Mouse (Mus musculus) liver, embryonic 16.5 days (tissue): ENCODE results near the gene Gm3409. TPM values are rescaled to one million over a fixed set of nuclear protein-coding genes. Genes with fewer than 3 reads are reported as not detected.
A peak's percentile ranks its signal among the peaks of the same experiment; 100 is the strongest.
"Not testable (repeated sequence)": the region's sequence is repeated elsewhere in the genome, so short reads cannot be mapped to it uniquely, and the experiment has no call there.

Experiments
- ATAC-seq: fragments of 200-750 bp; cut with Nextera tagmentation; 2 replicates; pipeline ENCODE4 v1.8.0; 2017; ENCODE audit warnings: low read depth, mild to moderate bottlenecking, moderate number of reproducible peaks, moderate library complexity
- H3K27ac ChIP-seq: fragments of 300-500 bp; sonication (generic); 2 replicates; pipeline ENCODE4 v1.5.1; 2014; ENCODE audit warnings: mild to moderate bottlenecking, low read length
- H3K27me3 ChIP-seq: fragments of 300-500 bp; sonication (generic); 2 replicates; pipeline ENCODE4 v1.6.1; 2014; ENCODE audit warnings: low read depth, low read length, mixed read lengths; ENCODE audit not compliant: control insufficient read depth, insufficient read depth
- H3K36me3 ChIP-seq: fragments of 300-500 bp; sonication (generic); 2 replicates; pipeline ENCODE4 v1.6.1; 2014; ENCODE audit warnings: mild to moderate bottlenecking; ENCODE audit not compliant: control insufficient read depth, insufficient read depth
- H3K4me1 ChIP-seq: fragments of 300-500 bp; sonication (generic); 2 replicates; pipeline ENCODE4 v1.6.1; 2014; ENCODE audit warnings: low read depth, low read length, mixed read lengths; ENCODE audit not compliant: control insufficient read depth
- H3K4me2 ChIP-seq: fragments of 300-500 bp; sonication (generic); 2 replicates; pipeline ENCODE4 v1.6.1; 2014; ENCODE audit warnings: low read depth, low read length, mixed read lengths
- H3K4me3 ChIP-seq: fragments of 300-500 bp; sonication (generic); 2 replicates; pipeline ENCODE4 v1.5.1; 2014; ENCODE audit warnings: low read depth, mild to moderate bottlenecking, low read length
- H3K9ac ChIP-seq: fragments of 300-500 bp; sonication (generic); 2 replicates; pipeline ENCODE4 v1.6.1; 2014; ENCODE audit warnings: low read depth, low read length
- H3K9me3 ChIP-seq: fragments of 300-500 bp; sonication (generic); replicated peaks from 2 replicates; pipeline ENCODE4 v1.6.1; 2016; ENCODE audit warnings: low read length; ENCODE audit not compliant: control insufficient read depth
- WGBS: fragments of 180-500 bp; shearing (Covaris S2); extraction: QIAGEN DNeasy Blood & Tissue Kit; methylation state at CpG from one replicate; pipeline ENCODE4 v1.1.7; 2014; ENCODE audit not compliant: insufficient replicate concordance; 5-methylcytosine and 5-hydroxymethylcytosine counted together
- polyA plus RNA-seq: library from polyadenylated mRNA; unstranded; fragments of >200 nt; fragmentation: Nextera tagmentation; extraction: Ambion mirVana; gene quantifications from 2 replicates; pipeline ENCODE4 v1.2.1, GENCODE M21; 2015

The Gm3409 gene
- polyA plus RNA-seq, 1 experiment from 2014 or later: not detected

- not testable (repeated sequence) for H3K9me3 ChIP-seq, ATAC-seq, H3K4me2 ChIP-seq, H3K27me3 ChIP-seq, H3K36me3 ChIP-seq, H3K4me1 ChIP-seq, H3K9ac ChIP-seq, H3K4me3 ChIP-seq, H3K27ac ChIP-seq
- WGBS: 60% methylated on average over 6 of the region's 6 CpGs
Observed at GRCm38 (mm10) chr5:146570179-146570578, 32.7 kb downstream of the Gm3409 start.

- not testable (repeated sequence) for H3K4me2 ChIP-seq, ATAC-seq, H3K27me3 ChIP-seq, H3K9ac ChIP-seq, H3K36me3 ChIP-seq, H3K4me1 ChIP-seq, H3K9me3 ChIP-seq, H3K27ac ChIP-seq, H3K4me3 ChIP-seq
- 53% methylated on average over 6 of the region's 6 CpGs for WGBS
Observed at GRCm38 (mm10) chr5:146571830-146572734, 34.6 kb downstream of the Gm3409 start.

DNA sequence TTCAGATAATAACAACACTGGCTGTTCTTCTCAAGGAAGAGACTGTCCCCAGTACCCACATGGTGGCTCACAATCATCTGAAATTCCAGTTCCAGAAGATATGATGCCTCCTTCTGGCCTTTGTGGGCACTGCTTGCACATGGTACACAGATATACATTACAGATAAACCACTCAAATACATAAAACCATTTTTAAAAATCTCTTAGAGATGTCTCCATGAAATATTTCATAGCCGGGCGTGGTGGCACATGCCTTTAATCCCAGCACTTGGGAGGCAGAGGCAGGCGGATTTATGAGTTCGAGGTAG lies 35.2 kb downstream of the Gm3409 start:
- not testable (repeated sequence) for H3K4me1 ChIP-seq, H3K4me3 ChIP-seq, H3K27me3 ChIP-seq, H3K9ac ChIP-seq, H3K4me2 ChIP-seq, H3K36me3 ChIP-seq, ATAC-seq, H3K9me3 ChIP-seq, H3K27ac ChIP-seq
- WGBS: 71% methylated on average over 4 of the region's 4 CpGs

- Histone ChIP-seq H3K36me3 (no peaks in the 10 kb centered on the region), H3K9ac (no peak overlapping the region), H3K9me3 (no peaks in the 10 kb centered on the region), H3K27ac (no peak overlapping the region), H3K27me3 (no peaks in the 10 kb centered on the region), H3K4me2 (no peak overlapping the region), H3K4me1 (no peaks in the 10 kb centered on the region), H3K4me3 (no peak overlapping the region)
- WGBS: 64% methylated on average over 3 of the region's 3 CpGs
- no peak for ATAC-seq
Observed at GRCm38 (mm10) chr5:146576668-146577067, 39.2 kb downstream of the Gm3409 start.

DNA sequence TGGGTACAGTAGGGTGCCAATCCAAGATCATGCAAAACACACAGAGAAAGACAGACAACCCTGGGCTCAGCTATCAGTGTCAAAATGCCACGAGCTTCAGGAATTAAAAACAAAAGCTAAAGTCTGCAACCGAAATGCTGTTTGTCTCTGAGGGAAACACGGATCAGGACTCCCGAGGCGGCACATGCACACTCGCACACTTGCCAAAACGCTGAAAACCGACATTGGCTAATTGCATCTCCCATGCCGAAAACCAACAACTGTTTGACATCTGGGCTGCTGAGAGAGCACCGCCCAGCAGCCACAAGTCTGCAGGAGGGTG lies 46.7 kb downstream of the Gm3409 start:
- 6% methylated on average over 10 of the region's 10 CpGs for WGBS
- Histone ChIP-seq H3K9ac (no peak overlapping the region), H3K4me1 (no peaks in the 10 kb centered on the region; the same call in 1 of the 2 replicates), H3K4me2 (peak overlapping the region; percentile 65), H3K4me3 (no peak overlapping the region), H3K36me3 (no peaks in the 10 kb centered on the region), H3K9me3 (no peaks in the 10 kb centered on the region), H3K27ac (no peak overlapping the region), H3K27me3 (peaks cover 34% of the 10 kb centered on the region)
- ATAC-seq: no peak

DNA sequence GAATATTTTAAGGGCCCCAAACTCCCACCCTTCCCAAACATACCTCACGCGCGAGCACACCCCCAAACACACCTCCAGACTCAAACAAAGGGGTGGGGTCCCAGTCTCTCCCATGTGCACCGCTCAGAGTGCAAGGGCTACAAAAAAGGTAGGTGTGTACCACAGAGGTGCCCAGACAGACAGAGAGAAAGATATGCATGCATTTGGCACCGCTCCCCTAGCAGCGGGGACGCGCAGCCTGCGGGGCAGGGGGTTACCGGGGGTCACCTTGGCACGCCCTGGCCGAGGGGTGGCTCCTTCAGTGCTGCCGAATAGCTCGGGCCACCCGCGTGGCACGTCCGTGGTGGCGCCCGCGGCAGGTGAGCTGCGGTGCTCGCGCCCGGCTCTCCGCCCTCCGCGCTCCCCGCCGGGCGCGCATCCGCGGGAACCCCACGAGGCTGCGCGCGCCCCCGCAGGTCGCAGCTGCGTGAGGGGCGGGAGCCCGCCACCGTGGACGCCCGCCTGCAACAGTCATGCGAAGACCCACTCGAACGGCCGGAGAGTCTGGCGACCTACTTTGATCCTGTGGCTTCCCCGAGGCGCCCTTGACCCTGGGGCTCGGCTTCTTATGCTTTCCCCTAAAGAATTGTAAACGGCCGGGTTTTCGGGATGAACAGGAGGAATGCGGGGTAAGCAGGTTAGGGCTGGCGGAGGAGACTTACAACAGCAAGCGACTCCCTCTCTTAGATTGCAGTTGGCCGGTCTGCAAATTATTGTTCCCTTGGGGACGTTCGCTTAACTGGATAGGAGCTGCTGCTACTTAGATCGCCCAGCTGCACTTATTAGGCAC lies 47.2 kb downstream of the Gm3409 start, which contains the start of gene Gpr12:
Gene Gpr12 (minus strand): TSS at position 762 of the 829 bp plus-strand sequence.
- peak within 1 kb of the TSS; percentile 47 for H3K4me3 ChIP-seq
- 1% methylated on average over 64 of the region's 64 CpGs for WGBS
- no peak within 1 kb of the TSS for H3K27ac ChIP-seq
- peaks cover 34% of the 10 kb centered on the region for H3K27me3 ChIP-seq
- no peaks in the 10 kb centered on the region for H3K36me3 ChIP-seq
- no peak within 1 kb of the TSS for H3K9ac ChIP-seq
- H3K4me2 ChIP-seq: peak within 1 kb of the TSS; percentile 65
- ATAC-seq: peak; percentile 7; the same call in 1 of the 2 replicates
- no peaks in the 10 kb centered on the region for H3K9me3 ChIP-seq
- H3K4me1 ChIP-seq: no peaks in the 10 kb centered on the region; the same call in 1 of the 2 replicates

GRCm38 (mm10) chr5:146585307-146585651 lies 47.8 kb downstream of the Gm3409 start:
- no peak overlapping the region for H3K4me3 ChIP-seq
- H3K4me1 ChIP-seq: no peaks in the 10 kb centered on the region; the same call in 1 of the 2 replicates
- H3K27me3 ChIP-seq: peaks cover 34% of the 10 kb centered on the region
- H3K36me3 ChIP-seq: no peaks in the 10 kb centered on the region
- no peak overlapping the region for H3K9ac ChIP-seq
- H3K4me2 ChIP-seq: no peak overlapping the region
- no peaks in the 10 kb centered on the region for H3K9me3 ChIP-seq
- H3K27ac ChIP-seq: no peak overlapping the region
- 4% methylated on average over 10 of the region's 10 CpGs for WGBS
- no peak for ATAC-seq

- Histone ChIP-seq H3K4me1 (no peaks in the 10 kb centered on the region; the same call in 1 of the 2 replicates), H3K27me3 (peaks cover 34% of the 10 kb centered on the region), H3K4me3 (no peak overlapping the region), H3K4me2 (no peak overlapping the region), H3K9me3 (no peaks in the 10 kb centered on the region), H3K36me3 (no peaks in the 10 kb centered on the region), H3K27ac (no peak overlapping the region), H3K9ac (no peak overlapping the region)
- 49% methylated on average over 8 of the region's 8 CpGs for WGBS
- no peak for ATAC-seq
Observed at GRCm38 (mm10) chr5:146586357-146587070, 49.1 kb downstream of the Gm3409 start.
